Mouse (Mus musculus) brain, embryonic 14.5 days (tissue): ENCODE measurements around the gene Akap13.
A peak's percentile ranks its signal among the peaks of the same experiment; 100 is the strongest.

ENCODE experiments used
- CTCF ChIP-seq: fragments of 200-500 bp; IDR thresholded peaks from 2 replicates; pipeline ENCODE4 v1.5.1; 2012; ENCODE audit warnings: inconsistent platforms, mild to moderate bottlenecking, moderate library complexity, borderline replicate concordance; ENCODE audit not compliant: insufficient read depth, insufficient read length; ENCODE audit errors: extremely low read depth
- POLR2A ChIP-seq: fragments of 200-500 bp; IDR thresholded peaks from 2 replicates; pipeline ENCODE4 v1.6.1; 2012; ENCODE audit warnings: mild to moderate bottlenecking, inconsistent platforms, borderline replicate concordance; ENCODE audit not compliant: poor library complexity, insufficient read depth, insufficient read length, severe bottlenecking; ENCODE audit errors: extremely low read depth

- TF ChIP-seq POLR2A (no peak), CTCF (peak; percentile 69)
These were observed 184.2 kb downstream of the Akap13 start for GRCm38 (mm10) chr7:75639541-75639940.
